Mouse (Mus musculus): ENCODE data around the gene Tmem200b.

GRCm38 (mm10) chr4:131917010-131917555 is 4.5 kb upstream of the Tmem200b start:
- TF ChIP-seq CTCF (IDR thresholded peaks at IDR 0.05) (no peak), EP300 (IDR thresholded peaks at IDR 0.05) (no peak)

All from lung, postnatal 0 days (tissue).